Mouse (Mus musculus) bone marrow macrophage, adult 2 months (primary cell): Measurements from ENCODE around the gene Icosl.

Experiments
- CTCF ChIP-seq: IDR thresholded peaks from 2 replicates; pipeline ENCODE4 v1.5.1; 2012; ENCODE audit warnings: low read depth, mild to moderate bottlenecking, low read length, moderate library complexity
- POLR2A ChIP-seq: IDR thresholded peaks from 2 replicates; pipeline ENCODE4 v1.6.1; 2012; ENCODE audit warnings: mild to moderate bottlenecking, low read depth, low read length, borderline replicate concordance

- no peak for TF ChIP-seq CTCF
- TF ChIP-seq POLR2A, result no peak
Measured at GRCm38 (mm10) chr10:78127046-78127870, 58.2 kb downstream of the Icosl start.
